Comparison of ENCODE assay signal across 8 mouse cellular contexts in genomic region chr6:52157466-52158275, GRCm38 (mm10). TPM values are rescaled to one million over a fixed set of nuclear protein-coding genes. Genes with fewer than 3 reads are reported as not detected.
DNase-seq lines count a peak whose midpoint lies in the region; ATAC-seq and TF ChIP-seq lines count a peak whose summit lies in the region.

No protein-coding gene starts in this region.

- TF ChIP-seq POLR2A in cerebellum, adult 2 months (IDR thresholded peaks at IDR 0.05; ENCODE audit: borderline replicate concordance, insufficient read depth, low read length), result no peak

- no peak overlapping the region for H3K9ac ChIP-seq in embryonic facial prominence, embryonic 13.5 days
- H3K9ac ChIP-seq in neural tube, embryonic 12.5 days, result peak overlapping the region; percentile 72

- WGBS in embryonic facial prominence, embryonic 13.5 days, result 1% methylated on average over 32 of the region's 32 CpGs
- WGBS in limb, embryonic 10.5 days, result under 1% methylated on average over 32 of the region's 32 CpGs
- WGBS in neural tube, embryonic 12.5 days, result under 1% methylated on average over 32 of the region's 32 CpGs
- 2% methylated on average over 32 of the region's 32 CpGs for WGBS in cerebellum, adult 2 months

- no peak overlapping the region for H3K27ac ChIP-seq in embryonic facial prominence, embryonic 13.5 days
- peak overlapping the region; percentile 92; the same call in 1 of the 2 replicates for H3K27ac ChIP-seq in limb, embryonic 10.5 days
- peak overlapping the region; percentile 58; the same call in 1 of the 2 replicates for H3K27ac ChIP-seq in neural tube, embryonic 12.5 days
- no peak overlapping the region for H3K27ac ChIP-seq in cerebellum, adult 2 months (ENCODE audit: insufficient read depth, low read length)

- H3K36me3 ChIP-seq in embryonic facial prominence, embryonic 13.5 days, result no peaks in the 10 kb centered on the region
- no peaks in the 10 kb centered on the region for H3K36me3 ChIP-seq in limb, embryonic 10.5 days
- peaks cover under 1% of the 10 kb centered on the region; the same call in 1 of the 2 replicates for H3K36me3 ChIP-seq in neural tube, embryonic 12.5 days

- no peak for TF ChIP-seq CTCF in cerebellum, adult 2 months (IDR thresholded peaks at IDR 0.05; ENCODE audit: borderline replicate concordance, insufficient read depth, low read depth, low read length)

- no peaks in the 10 kb centered on the region for H3K9me3 ChIP-seq in embryonic facial prominence, embryonic 13.5 days
- no peaks in the 10 kb centered on the region for H3K9me3 ChIP-seq in limb, embryonic 10.5 days (replicated peaks)
- no peaks in the 10 kb centered on the region for H3K9me3 ChIP-seq in neural tube, embryonic 12.5 days

- H3K27me3 ChIP-seq in embryonic facial prominence, embryonic 13.5 days, result peaks cover 98% of the 10 kb centered on the region
- H3K27me3 ChIP-seq in limb, embryonic 10.5 days (ENCODE audit: low read depth, poor library complexity, severe bottlenecking), result peaks cover 67% of the 10 kb centered on the region
- H3K27me3 ChIP-seq in neural tube, embryonic 12.5 days (replicated peaks), result no peaks in the 10 kb centered on the region
- peaks cover 11% of the 10 kb centered on the region; the same call in 1 of the 2 replicates for H3K27me3 ChIP-seq in cerebellum, adult 2 months (ENCODE audit: control insufficient read depth, insufficient read depth, low read length)

- DNase-seq in kidney, postnatal 10 days, result peak; percentile 14
- DNase-seq in kidney, adult 18-20 months, result no peak
- peak; percentile 57 for DNase-seq in limb, embryonic 10.5 days (ENCODE audit: low spot score)
- no peak for DNase-seq in cerebellum, adult 2 months

- ATAC-seq in embryonic facial prominence, embryonic 13.5 days (ENCODE audit: insufficient number of reproducible peaks, insufficient read depth, low FRiP score, low TSS enrichment, low read depth), result no peak
- ATAC-seq in neural tube, embryonic 12.5 days (ENCODE audit: low FRiP score, low read depth), result peak; percentile 46
- no peak for ATAC-seq in cerebellum, adult (ENCODE audit: insufficient number of reproducible peaks, low FRiP score, low TSS enrichment)
- no peak for ATAC-seq in activated CD4-positive, CD25-positive, alpha-beta regulatory T cell, adult 4 months

- peaks cover 15% of the 10 kb centered on the region for H3K4me1 ChIP-seq in embryonic facial prominence, embryonic 13.5 days
- H3K4me1 ChIP-seq in limb, embryonic 10.5 days, result peaks cover 69% of the 10 kb centered on the region
- H3K4me1 ChIP-seq in neural tube, embryonic 12.5 days, result peaks cover 58% of the 10 kb centered on the region
- H3K4me1 ChIP-seq in cerebellum, adult 2 months (ENCODE audit: control insufficient read depth, insufficient read depth, low read length), result no peaks in the 10 kb centered on the region; the same call in 1 of the 2 replicates

- peak overlapping the region; percentile 57 for H3K4me3 ChIP-seq in embryonic facial prominence, embryonic 13.5 days
- H3K4me3 ChIP-seq in limb, embryonic 10.5 days, result peak overlapping the region; percentile 88
- peak overlapping the region; percentile 75 for H3K4me3 ChIP-seq in neural tube, embryonic 12.5 days
- H3K4me3 ChIP-seq in cerebellum, adult 2 months (replicated peaks; ENCODE audit: insufficient read depth, low read depth, low read length), result no peak overlapping the region

- peak overlapping the region; percentile 97 for H3K4me2 ChIP-seq in embryonic facial prominence, embryonic 13.5 days
- H3K4me2 ChIP-seq in neural tube, embryonic 12.5 days (replicated peaks), result peak overlapping the region; percentile 99

RNA-seq across cellular contexts. Expression of gene Hoxa1, which starts 0.4 kb away (rescaled TPM):
- polyA plus RNA-seq in embryonic facial prominence, embryonic 13.5 days (2015; fragmentation: Nextera tagmentation; extraction: Ambion mirVana), result 0.21 and 0.84 TPM in 2 replicates
- 1.3 and 1.9 TPM in 2 replicates for polyA plus RNA-seq in limb, embryonic 10.5 days (2016; fragmentation: Nextera tagmentation; extraction: Ambion mirVana)
- 4.7 and 5.0 TPM in 2 replicates for polyA plus RNA-seq in neural tube, embryonic 12.5 days (2016; fragmentation: Nextera tagmentation; extraction: Ambion mirVana)
- not detected for polyA plus RNA-seq in activated CD4-positive, CD25-positive, alpha-beta regulatory T cell, adult 4 months (2017; shearing (Covaris generic))
- 0.65 and 0.80 TPM in 2 replicates for polyA plus RNA-seq in cerebellum, adult 2 months (2012; rRNA removed)

RNA-seq across cellular contexts. Expression of gene Hoxa2, which starts 7.0 kb away (rescaled TPM):
- 0.19 and 1.6 TPM in 2 replicates for polyA plus RNA-seq in embryonic facial prominence, embryonic 13.5 days (2015; fragmentation: Nextera tagmentation; extraction: Ambion mirVana)
- polyA plus RNA-seq in limb, embryonic 10.5 days (2016; fragmentation: Nextera tagmentation; extraction: Ambion mirVana), result 4.5 and 5.3 TPM in 2 replicates
- polyA plus RNA-seq in neural tube, embryonic 12.5 days (2016; fragmentation: Nextera tagmentation; extraction: Ambion mirVana), result 25.6 and 34.2 TPM in 2 replicates
- polyA plus RNA-seq in activated CD4-positive, CD25-positive, alpha-beta regulatory T cell, adult 4 months (2017; shearing (Covaris generic)), result not detected
- polyA plus RNA-seq in cerebellum, adult 2 months (2012; rRNA removed), result 1.8 and 2.8 TPM in 2 replicates

RNA-seq across cellular contexts. Expression of gene 5730596B20Rik, which starts 19.6 kb away (rescaled TPM):
- 0.08 TPM in 1 of 2 replicates, not detected in the other for polyA plus RNA-seq in embryonic facial prominence, embryonic 13.5 days (2015; fragmentation: Nextera tagmentation; extraction: Ambion mirVana)
- 1.1 and 1.3 TPM in 2 replicates for polyA plus RNA-seq in limb, embryonic 10.5 days (2016; fragmentation: Nextera tagmentation; extraction: Ambion mirVana)
- polyA plus RNA-seq in neural tube, embryonic 12.5 days (2016; fragmentation: Nextera tagmentation; extraction: Ambion mirVana), result 6.4 and 7.0 TPM in 2 replicates
- not detected for polyA plus RNA-seq in activated CD4-positive, CD25-positive, alpha-beta regulatory T cell, adult 4 months (2017; shearing (Covaris generic))
- polyA plus RNA-seq in cerebellum, adult 2 months (2012; rRNA removed), result 0.16 and 0.18 TPM in 2 replicates

RNA-seq across cellular contexts. Expression of gene Hoxa4, which starts 33.9 kb away (rescaled TPM):
- polyA plus RNA-seq in embryonic facial prominence, embryonic 13.5 days (2015; fragmentation: Nextera tagmentation; extraction: Ambion mirVana), result 0.46 TPM in 1 of 2 replicates, not detected in the other
- polyA plus RNA-seq in limb, embryonic 10.5 days (2016; fragmentation: Nextera tagmentation; extraction: Ambion mirVana), result 1.6 and 1.8 TPM in 2 replicates
- 7.1 and 9.7 TPM in 2 replicates for polyA plus RNA-seq in neural tube, embryonic 12.5 days (2016; fragmentation: Nextera tagmentation; extraction: Ambion mirVana)
- not detected for polyA plus RNA-seq in activated CD4-positive, CD25-positive, alpha-beta regulatory T cell, adult 4 months (2017; shearing (Covaris generic))
- polyA plus RNA-seq in cerebellum, adult 2 months (2012; rRNA removed), result 4.1 and 5.1 TPM in 2 replicates

RNA-seq across cellular contexts. Expression of gene Hoxa5, which starts 46.7 kb away (rescaled TPM):
- 0.18 and 4.8 TPM in 2 replicates for polyA plus RNA-seq in embryonic facial prominence, embryonic 13.5 days (2015; fragmentation: Nextera tagmentation; extraction: Ambion mirVana)
- polyA plus RNA-seq in limb, embryonic 10.5 days (2016; fragmentation: Nextera tagmentation; extraction: Ambion mirVana), result 9.8 and 10.4 TPM in 2 replicates
- polyA plus RNA-seq in neural tube, embryonic 12.5 days (2016; fragmentation: Nextera tagmentation; extraction: Ambion mirVana), result 72.6 and 76.1 TPM in 2 replicates
- not detected for polyA plus RNA-seq in activated CD4-positive, CD25-positive, alpha-beta regulatory T cell, adult 4 months (2017; shearing (Covaris generic))
- 4.6 and 6.0 TPM in 2 replicates for polyA plus RNA-seq in cerebellum, adult 2 months (2012; rRNA removed)

Comparison
In these comparisons a context has a peak if more than half of its experiments do, and no peak if none do; other contexts are left out.
1. DNase-seq: peak in kidney, postnatal 10 days (single experiment) and limb, embryonic 10.5 days (single experiment); none in kidney, adult 18-20 months (single experiment) and cerebellum, adult 2 months (0 of 2).
2. H3K27ac ChIP-seq: peak in limb, embryonic 10.5 days (single experiment) and neural tube, embryonic 12.5 days (single experiment); none in embryonic facial prominence, embryonic 13.5 days (single experiment) and cerebellum, adult 2 months (single experiment).